28 mouse cellular contexts compared by ENCODE assay signal in the genomic region with DNA sequence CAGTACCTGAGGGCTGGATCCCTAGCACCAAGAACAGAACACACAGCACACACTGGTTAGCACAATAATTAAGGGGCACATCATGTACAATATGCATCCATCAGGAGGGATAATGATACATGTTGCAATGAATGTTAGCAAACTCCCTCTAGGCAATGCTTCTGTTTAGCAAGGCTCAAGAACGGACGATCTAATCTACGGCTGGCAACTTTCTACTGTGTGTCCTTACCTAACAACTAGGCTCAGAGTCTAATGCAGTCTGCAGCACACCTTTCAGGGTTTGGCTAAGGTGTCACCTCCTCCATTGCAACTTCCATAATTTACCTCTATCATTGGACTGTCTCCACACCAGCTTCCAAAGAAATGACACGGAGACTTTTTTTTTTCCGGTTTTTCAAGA. TPM values are rescaled to one million over a fixed set of nuclear protein-coding genes. Genes with fewer than 3 reads are reported as not detected.
"Had no signal": no experiment of that assay in that cellular context is flagged by ENCODE, and none has a peak within 500 bp of the region (broad histone marks: within the 10 kb centered on the region; RNA-seq: fewer than 3 reads in every experiment).

No protein-coding gene starts in this region.

- H3K9ac ChIP-seq: heart, embryonic 12.5 days; heart, embryonic 13.5 days; heart, embryonic 15.5 days; hindbrain, embryonic 12.5 days; hindbrain, embryonic 13.5 days; hindbrain, embryonic 14.5 days; hindbrain, embryonic 15.5 days; intestine, embryonic 15.5 days; kidney, embryonic 15.5 days had no signal

- H3K4me3 ChIP-seq: heart, embryonic 12.5 days; heart, embryonic 13.5 days; heart, embryonic 15.5 days; hindbrain, embryonic 10.5 days; hindbrain, embryonic 12.5 days; hindbrain, embryonic 13.5 days; hindbrain, embryonic 15.5 days; intestine, embryonic 15.5 days; kidney, embryonic 15.5 days; layer of hippocampus, adult 2 months; left cerebral cortex, adult 2 months had no signal

- DNase-seq: heart, postnatal 14 days; heart, postnatal 4 days; kidney, adult 11 months; kidney, adult 18-20 months; kidney, adult 8-10 months; kidney, postnatal 10 days; kidney, postnatal 14 days; kidney, postnatal 4 days; layer of hippocampus, adult 9-11 months had no signal

- ATAC-seq: hindbrain, embryonic 16.5 days; hindbrain, postnatal 0 days; inflammation-experienced regulatory T-cells, adult 6 months; intestine, embryonic 15.5 days; intestine, embryonic 16.5 days; intestine, postnatal 0 days had no signal

- H3K27me3 ChIP-seq: heart, embryonic 12.5 days; heart, embryonic 13.5 days; heart, embryonic 15.5 days; hindbrain, embryonic 12.5 days; hindbrain, embryonic 13.5 days; hindbrain, embryonic 15.5 days; intestine, embryonic 15.5 days; kidney, embryonic 15.5 days had no signal

- H3K9me3 ChIP-seq: heart, embryonic 13.5 days; heart, embryonic 15.5 days; hindbrain, embryonic 12.5 days; hindbrain, embryonic 13.5 days; hindbrain, embryonic 15.5 days; intestine, embryonic 15.5 days; kidney, embryonic 15.5 days had no signal

- H3K36me3 ChIP-seq: heart, embryonic 12.5 days; heart, embryonic 13.5 days; heart, embryonic 15.5 days; hindbrain, embryonic 10.5 days; hindbrain, embryonic 12.5 days; hindbrain, embryonic 13.5 days; hindbrain, embryonic 15.5 days; intestine, embryonic 15.5 days; kidney, embryonic 15.5 days had no signal

- H3K4me2 ChIP-seq: heart, embryonic 11.5 days; heart, embryonic 12.5 days; heart, embryonic 13.5 days; heart, embryonic 15.5 days; hindbrain, embryonic 12.5 days; hindbrain, embryonic 13.5 days; hindbrain, embryonic 14.5 days; hindbrain, embryonic 15.5 days; intestine, embryonic 15.5 days; kidney, embryonic 15.5 days had no signal

- H3K4me1 ChIP-seq: heart, embryonic 12.5 days; heart, embryonic 13.5 days; heart, embryonic 15.5 days; hindbrain, embryonic 10.5 days; hindbrain, embryonic 12.5 days; hindbrain, embryonic 13.5 days; hindbrain, embryonic 15.5 days; intestine, embryonic 15.5 days; kidney, embryonic 15.5 days had no signal

- H3K27ac ChIP-seq: heart, embryonic 13.5 days; heart, embryonic 15.5 days; hindbrain, embryonic 10.5 days; hindbrain, embryonic 12.5 days; hindbrain, embryonic 13.5 days; hindbrain, embryonic 14.5 days; hindbrain, embryonic 15.5 days; hindbrain, postnatal 0 days; intestine, embryonic 15.5 days; kidney, embryonic 15.5 days; kidney, postnatal 0 days; layer of hippocampus, adult 2 months; left cerebral cortex, adult 2 months had no signal

RNA-seq across cellular contexts. Expression of gene Gm28035, which starts 24.1 kb away (rescaled TPM):
- polyA plus RNA-seq: heart, embryonic 11.5 days; hindbrain, embryonic 10.5 days had no signal
